ENCODE assay signal across 11 mouse cellular contexts in the genomic region with DNA sequence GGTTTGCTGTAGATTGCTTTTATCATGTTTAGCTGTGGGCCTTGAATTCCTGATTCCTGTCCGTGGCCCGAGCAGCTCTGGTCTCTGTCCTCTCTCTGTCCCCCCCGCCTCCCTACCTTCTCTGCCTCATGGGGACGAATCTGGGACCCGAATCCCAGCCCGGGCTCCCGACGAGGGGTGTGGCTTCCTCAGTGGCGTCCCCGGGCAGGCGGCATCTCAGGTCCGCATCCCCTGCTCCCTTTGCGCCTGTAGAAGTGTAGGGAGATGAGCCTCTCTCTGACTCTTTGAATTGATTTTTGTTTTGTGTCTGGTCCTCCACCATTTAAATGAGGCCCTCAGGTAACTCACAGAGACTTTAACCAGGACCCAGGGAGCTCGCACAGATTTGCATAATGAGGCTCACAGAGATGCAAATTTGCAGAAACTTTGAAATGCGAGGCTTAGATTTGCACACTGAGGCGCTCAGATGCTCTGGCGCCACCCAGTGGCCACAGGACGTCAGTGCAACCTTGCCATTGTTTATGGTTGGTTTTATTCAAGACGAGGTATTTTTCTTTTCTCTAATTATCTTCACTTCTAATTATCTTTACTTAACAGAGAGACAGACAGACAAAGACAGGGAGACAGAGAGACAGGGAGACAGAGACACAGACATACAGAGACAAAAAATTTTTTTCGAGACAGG. TPM values are rescaled to one million over a fixed set of nuclear protein-coding genes. Genes with fewer than 3 reads are reported as not detected.
A peak's percentile ranks its signal among the peaks of the same experiment; 100 is the strongest.
DNase-seq lines count a peak whose midpoint lies in the region; ATAC-seq lines count a peak whose summit lies in the region.
"Not testable (repeated sequence)": the region's sequence is repeated elsewhere in the genome, so short reads cannot be mapped to it uniquely, and the experiment has no call there.
"Had no signal": no experiment of that assay in that cellular context is flagged by ENCODE, and none has a peak within 500 bp of the region (broad histone marks: within the 10 kb centered on the region; RNA-seq: fewer than 3 reads in every experiment).

No protein-coding gene starts in this region.

- not testable (repeated sequence) for H3K36me3 ChIP-seq in heart, embryonic 11.5 days (ENCODE audit: control insufficient read depth, insufficient read depth, low read length); kidney, embryonic 15.5 days; liver, embryonic 15.5 days (replicated peaks); stomach, embryonic 14.5 days (ENCODE audit: control insufficient read depth, insufficient read depth, low read length)

- H3K4me3 ChIP-seq in heart, embryonic 11.5 days (ENCODE audit: low read depth, low read length); kidney, embryonic 15.5 days (replicated peaks); liver, embryonic 15.5 days (replicated peaks); stomach, embryonic 14.5 days (ENCODE audit: low read depth, low read length): not testable (repeated sequence)

- H3K9ac ChIP-seq in heart, embryonic 11.5 days (ENCODE audit: low read depth, low read length); kidney, embryonic 15.5 days; liver, embryonic 15.5 days; stomach, embryonic 14.5 days (replicated peaks; ENCODE audit: low read depth, low read length): not testable (repeated sequence)

- H3K4me2 ChIP-seq in heart, embryonic 11.5 days; kidney, embryonic 15.5 days; liver, embryonic 15.5 days; stomach, embryonic 14.5 days (replicated peaks; ENCODE audit: low read depth, low read length): not testable (repeated sequence)

- peak; percentile 51 for DNase-seq in adrenal gland, postnatal 25 days

- peak; percentile 78 for ATAC-seq in erythroid progenitor cell, adult 5-6 weeks (replicated peaks; ENCODE audit: low FRiP score, poor library complexity, severe bottlenecking)
- ATAC-seq in heart, embryonic 11.5 days (replicated peaks; ENCODE audit: insufficient number of reproducible peaks, low FRiP score, low TSS enrichment), result peak; percentile 95
- peak; percentile 95 for ATAC-seq in kidney, embryonic 15.5 days (replicated peaks; ENCODE audit: low FRiP score)
- ATAC-seq in liver, embryonic 15.5 days (ENCODE audit: insufficient read depth), result 0 out of 2 replicates have a peak, but pooled peaks have one; percentile 57
- peak; percentile 71 for ATAC-seq in monocyte, adult 5-6 weeks (replicated peaks; ENCODE audit: insufficient number of reproducible peaks, low FRiP score, low TSS enrichment, poor library complexity, severe bottlenecking)
- ATAC-seq in stomach, embryonic 14.5 days (ENCODE audit: insufficient number of reproducible peaks, insufficient read depth, low FRiP score, low read depth), result peak; percentile 75; the same call in 1 of the 2 replicates

- 67% methylated on average over 20 of the region's 20 CpGs for WGBS in heart, embryonic 11.5 days (ENCODE audit: insufficient replicate concordance)
- 66% methylated on average over 20 of the region's 20 CpGs for WGBS in kidney, embryonic 15.5 days
- WGBS in liver, embryonic 15.5 days (ENCODE audit: insufficient replicate concordance), result 64% methylated on average over 20 of the region's 20 CpGs
- 75% methylated on average over 17 of the region's 20 CpGs for whole genome bisulfite sequencing in stomach, embryonic 14.5 days

- H3K9me3 ChIP-seq in heart, embryonic 11.5 days (replicated peaks; ENCODE audit: control insufficient read depth, low read length), result peaks cover 12% of the 10 kb centered on the region
- not testable (repeated sequence) for H3K9me3 ChIP-seq in kidney, embryonic 15.5 days (replicated peaks); liver, embryonic 15.5 days (replicated peaks); stomach, embryonic 14.5 days (ENCODE audit: control insufficient read depth, low read depth, low read length)

- not testable (repeated sequence) for H3K27ac ChIP-seq in heart, embryonic 11.5 days (ENCODE audit: low read depth, low read length); kidney, embryonic 15.5 days; liver, embryonic 15.5 days (replicated peaks); stomach, embryonic 14.5 days (ENCODE audit: low read length)

- not testable (repeated sequence) for H3K27me3 ChIP-seq in heart, embryonic 11.5 days (ENCODE audit: control insufficient read depth, insufficient read depth, low read length); kidney, embryonic 15.5 days; liver, embryonic 15.5 days; stomach, embryonic 14.5 days (ENCODE audit: control insufficient read depth, insufficient read depth, low read length)

- H3K4me1 ChIP-seq in heart, embryonic 11.5 days (ENCODE audit: control insufficient read depth, insufficient read depth, low read length); kidney, embryonic 15.5 days; liver, embryonic 15.5 days (replicated peaks); stomach, embryonic 14.5 days (ENCODE audit: control insufficient read depth, insufficient read depth, low read length): not testable (repeated sequence)

RNA-seq across cellular contexts. Expression of gene Gm21860, which starts 23.6 kb away (rescaled TPM):
- not detected in 2 replicates for total RNA-seq in adrenal gland, postnatal 25 days (2021)
- not detected in 2 replicates for total RNA-seq in erythroid progenitor cell, adult 5-6 weeks (2015; ENCODE audit: low replicate concordance)
- total RNA-seq in erythroid progenitor cell, adult 5-6 weeks (2017; ENCODE audit: low replicate concordance), result not detected in 2 replicates
- polyA plus RNA-seq in heart, embryonic 11.5 days (2014; fragmentation: Nextera tagmentation; extraction: Ambion mirVana), result not detected in 2 replicates
- polyA plus RNA-seq in kidney, embryonic 15.5 days (2015; fragmentation: Nextera tagmentation; extraction: Ambion mirVana), result not detected in 2 replicates
- polyA plus RNA-seq in liver, embryonic 15.5 days (2015; fragmentation: Nextera tagmentation; extraction: Ambion mirVana), result not detected in 2 replicates
- not detected in 3 replicates for total RNA-seq in monocyte, adult 5-6 weeks (2017)
- not detected in 2 replicates for polyA plus RNA-seq in stomach, embryonic 14.5 days (2014; fragmentation: Nextera tagmentation; extraction: Ambion mirVana)
- total RNA-seq: adrenal gland, adult 18-20 months; common myeloid progenitor, adult 5-6 weeks had no signal
- polyA plus RNA-seq: gonadal fat pad, adult 2 months; limb, embryonic 14.5 days had no signal

RNA-seq across cellular contexts. Expression of gene Gm47283, which starts 53.5 kb away (rescaled TPM):
- not detected in 2 replicates for total RNA-seq in adrenal gland, postnatal 25 days (2021)
- total RNA-seq in erythroid progenitor cell, adult 5-6 weeks (2015; ENCODE audit: low replicate concordance), result not detected in 2 replicates
- total RNA-seq in erythroid progenitor cell, adult 5-6 weeks (2017; ENCODE audit: low replicate concordance), result not detected in 2 replicates
- polyA plus RNA-seq in heart, embryonic 11.5 days (2014; fragmentation: Nextera tagmentation; extraction: Ambion mirVana), result not detected in 2 replicates
- not detected in 2 replicates for polyA plus RNA-seq in kidney, embryonic 15.5 days (2015; fragmentation: Nextera tagmentation; extraction: Ambion mirVana)
- not detected in 2 replicates for polyA plus RNA-seq in liver, embryonic 15.5 days (2015; fragmentation: Nextera tagmentation; extraction: Ambion mirVana)
- total RNA-seq in monocyte, adult 5-6 weeks (2017), result not detected in 3 replicates
- polyA plus RNA-seq in stomach, embryonic 14.5 days (2014; fragmentation: Nextera tagmentation; extraction: Ambion mirVana), result not detected in 2 replicates
- total RNA-seq: adrenal gland, adult 18-20 months; common myeloid progenitor, adult 5-6 weeks had no signal
- polyA plus RNA-seq: gonadal fat pad, adult 2 months; limb, embryonic 14.5 days had no signal
